Mouse (Mus musculus) forebrain, embryonic 11.5 days (tissue): ENCODE data around the gene Eef2kmt. TPM values are rescaled to one million over a fixed set of nuclear protein-coding genes. Genes with fewer than 3 reads are reported as not detected.
A peak's percentile ranks its signal among the peaks of the same experiment; 100 is the strongest.

ENCODE experiments used
- ATAC-seq: fragments of 200-750 bp; cut with Nextera tagmentation; replicated peaks from 2 replicates; pipeline ENCODE4 v1.8.0; 2017; ENCODE audit warnings: moderate TSS enrichment; ENCODE audit not compliant: low FRiP score
- DNase-seq: peaks from one replicate; pipeline ENCODE4 v3.0.0-alpha.2; 2017; ENCODE audit warnings: low spot score
- H3K27ac ChIP-seq: fragments of 300-500 bp; sonication (generic); 2 replicates; pipeline ENCODE4 v1.5.1; 2014; ENCODE audit warnings: low read depth, low read length
- H3K27me3 ChIP-seq: fragments of 300-500 bp; sonication (generic); 2 replicates; pipeline ENCODE4 v1.6.1; 2014; ENCODE audit warnings: mild to moderate bottlenecking, low read length, mixed read lengths; ENCODE audit not compliant: control insufficient read depth, insufficient read depth
- H3K36me3 ChIP-seq: fragments of 300-500 bp; sonication (generic); 2 replicates; pipeline ENCODE4 v1.6.1; 2014; ENCODE audit warnings: mild to moderate bottlenecking, low read length, moderate library complexity, mixed read lengths; ENCODE audit not compliant: control insufficient read depth, insufficient read depth
- H3K4me1 ChIP-seq: fragments of 300-500 bp; sonication (generic); replicated peaks from 2 replicates; pipeline ENCODE4 v1.6.1; 2014; ENCODE audit warnings: low read length, mixed read lengths; ENCODE audit not compliant: control insufficient read depth, insufficient read depth
- H3K4me2 ChIP-seq: fragments of 300-500 bp; sonication (generic); 2 replicates; pipeline ENCODE4 v1.6.1; 2014; ENCODE audit warnings: low read depth, mild to moderate bottlenecking, low read length, moderate library complexity, mixed read lengths; ENCODE audit not compliant: severe bottlenecking
- H3K4me3 ChIP-seq: fragments of 300-500 bp; sonication (generic); 2 replicates; pipeline ENCODE4 v1.5.1; 2014; ENCODE audit warnings: low read depth, low read length
- H3K9ac ChIP-seq: fragments of 300-500 bp; sonication (generic); 2 replicates; pipeline ENCODE4 v1.6.1; 2014; ENCODE audit warnings: low read length
- H3K9me3 ChIP-seq: fragments of 300-500 bp; sonication (generic); 2 replicates; pipeline ENCODE4 v1.6.1; 2016; ENCODE audit warnings: low read length, mixed read lengths; ENCODE audit not compliant: control insufficient read depth
- WGBS: fragments of 180-500 bp; shearing (Covaris S2); extraction: QIAGEN DNeasy Blood & Tissue Kit; methylation state at CpG from one replicate; pipeline ENCODE4 v1.1.7; 2014; 5-methylcytosine and 5-hydroxymethylcytosine counted together
- polyA plus RNA-seq: library from polyadenylated mRNA; unstranded; fragments of >200 nt; fragmentation: Nextera tagmentation; extraction: Ambion mirVana; gene quantifications from 2 replicates; pipeline ENCODE4 v1.2.1, GENCODE M21; 2014

Eef2kmt gene
- polyA plus RNA-seq, 1 experiment from 2014 or later: 15.9 TPM

DNA sequence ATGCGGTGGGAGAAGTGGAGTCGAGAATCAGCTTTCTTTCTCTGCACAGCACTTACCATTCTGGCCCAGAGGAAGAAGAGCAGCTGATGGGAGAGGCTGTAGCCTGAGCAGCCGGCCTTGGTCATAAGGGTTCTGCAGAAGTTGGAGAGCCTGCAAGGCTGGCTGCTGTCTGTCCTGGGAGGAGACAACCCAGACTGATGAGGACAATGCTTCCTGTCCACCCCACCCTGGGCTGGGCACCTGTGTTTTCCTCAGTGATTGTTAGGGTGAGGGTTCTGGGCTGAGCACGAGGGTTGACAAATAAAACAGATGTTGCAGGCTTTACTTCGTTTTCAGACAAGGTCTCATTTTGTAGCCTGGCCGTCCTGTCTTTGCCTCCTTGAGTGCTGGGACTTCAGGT lies 39.1 kb downstream of the Eef2kmt start:
- Histone ChIP-seq H3K4me1 (no peaks in the 10 kb centered on the region), H3K36me3 (no peaks in the 10 kb centered on the region), H3K27ac (no peak overlapping the region), H3K9me3 (no peaks in the 10 kb centered on the region), H3K4me2 (no peak overlapping the region), H3K27me3 (no peaks in the 10 kb centered on the region), H3K4me3 (no peak overlapping the region), H3K9ac (no peak overlapping the region)
- ATAC-seq (no peak), DNase-seq (no peak)
- 73% methylated on average over 6 of the region's 6 CpGs for WGBS

DNA sequence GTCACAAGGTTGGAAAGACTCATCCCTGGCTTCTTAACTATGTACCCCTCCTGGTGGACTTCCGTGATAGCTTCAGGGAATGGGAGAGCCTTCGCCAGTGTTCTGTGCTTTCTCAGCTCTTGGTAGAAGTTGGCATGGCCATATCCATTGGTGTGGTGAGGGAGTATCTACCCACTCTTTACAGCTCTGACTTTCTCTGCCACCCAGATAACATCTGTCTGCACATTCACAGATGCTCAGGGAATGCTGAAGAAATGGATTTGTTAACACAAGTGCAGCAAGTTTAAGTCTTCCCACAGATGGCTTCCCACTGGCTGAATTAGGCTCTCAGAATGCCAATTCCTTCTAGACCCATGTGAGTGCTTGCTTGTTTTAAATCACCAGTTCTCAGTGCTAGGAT lies 41.7 kb downstream of the Eef2kmt start:
- Histone ChIP-seq H3K4me1 (no peaks in the 10 kb centered on the region), H3K4me3 (no peak overlapping the region), H3K27ac (no peak overlapping the region), H3K27me3 (no peaks in the 10 kb centered on the region), H3K4me2 (no peak overlapping the region), H3K9ac (no peak overlapping the region), H3K36me3 (no peaks in the 10 kb centered on the region), H3K9me3 (no peaks in the 10 kb centered on the region)
- ATAC-seq: no peak
- 82% methylated on average over 2 of the region's 2 CpGs for WGBS
- no peak for DNase-seq

DNA sequence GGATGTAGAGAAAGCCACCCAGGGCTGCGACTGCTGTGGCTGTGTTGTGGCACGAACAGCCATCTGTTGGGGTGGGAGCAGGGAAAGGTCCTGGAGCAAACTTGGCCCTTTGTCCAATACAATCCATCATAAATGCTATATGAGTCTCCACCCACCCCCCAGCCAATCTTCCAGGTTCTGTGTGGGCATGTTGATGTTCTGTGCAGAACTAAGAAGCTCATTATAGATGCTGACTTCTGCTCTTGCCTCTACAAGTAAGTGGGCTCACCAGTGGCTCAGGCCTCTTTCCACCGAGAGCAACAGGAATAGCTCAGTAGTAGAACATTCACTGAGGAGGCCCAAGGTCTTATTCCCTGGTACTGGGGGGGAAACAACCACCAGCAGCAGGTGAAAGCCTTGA lies 43.6 kb downstream of the Eef2kmt start:
- H3K4me1 ChIP-seq: no peaks in the 10 kb centered on the region
- no peaks in the 10 kb centered on the region for H3K27me3 ChIP-seq
- H3K36me3 ChIP-seq: no peaks in the 10 kb centered on the region
- DNase-seq (no peak), ATAC-seq (no peak)
- no peak overlapping the region for H3K4me2 ChIP-seq
- H3K9me3 ChIP-seq: no peaks in the 10 kb centered on the region
- H3K27ac ChIP-seq: no peak overlapping the region
- no peak overlapping the region for H3K9ac ChIP-seq
- 83% methylated on average over 3 of the region's 3 CpGs for WGBS
- H3K4me3 ChIP-seq: no peak overlapping the region

DNA sequence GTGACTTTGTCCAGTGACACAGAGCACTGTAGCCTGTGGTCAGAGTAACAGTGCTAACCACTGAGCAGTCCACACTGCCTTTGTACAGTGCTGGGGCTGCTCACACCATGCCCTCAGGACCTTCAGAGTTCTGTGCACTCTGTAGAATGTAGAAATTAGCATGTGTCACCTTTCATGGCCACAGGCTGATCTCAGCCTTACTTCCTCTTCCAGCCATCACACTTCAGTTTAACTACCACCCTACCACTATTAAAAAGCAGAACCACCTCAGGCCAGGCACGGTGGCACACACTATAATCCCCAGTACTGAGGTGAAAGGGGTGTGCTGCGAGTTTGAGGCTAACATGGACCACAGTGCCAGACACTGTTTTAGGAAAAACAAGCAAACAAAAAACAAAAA lies 45.4 kb downstream of the Eef2kmt start:
- Histone ChIP-seq H3K9me3 (no peaks in the 10 kb centered on the region), H3K27ac (no peak overlapping the region), H3K27me3 (no peaks in the 10 kb centered on the region), H3K4me2 (no peak overlapping the region), H3K4me3 (no peak overlapping the region), H3K36me3 (no peaks in the 10 kb centered on the region), H3K9ac (no peak overlapping the region), H3K4me1 (no peaks in the 10 kb centered on the region)
- ATAC-seq (no peak), DNase-seq (no peak)
- WGBS: 76% methylated on average over 2 of the region's 2 CpGs

DNA sequence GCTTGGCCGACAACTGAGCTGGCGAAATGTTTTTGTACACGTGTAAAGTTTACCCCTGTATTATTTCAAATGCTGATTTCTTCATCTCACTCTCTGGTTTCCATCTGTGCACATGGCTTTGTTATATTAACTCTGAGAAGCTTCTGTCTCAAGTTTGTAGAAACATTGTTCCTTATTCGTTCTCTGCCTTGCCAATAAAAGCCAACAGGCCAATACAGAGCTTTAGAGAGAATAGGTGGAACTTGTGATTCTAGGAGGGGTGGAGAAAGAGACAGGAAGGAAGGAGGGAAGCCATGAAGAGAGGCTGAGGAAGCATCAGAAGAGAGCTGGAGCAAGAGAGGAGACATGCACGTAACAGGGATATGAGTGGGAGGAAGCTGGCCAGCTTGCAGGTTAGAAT lies 49.7 kb downstream of the Eef2kmt start:
- no peak overlapping the region for H3K4me2 ChIP-seq
- ATAC-seq: no peak
- H3K9me3 ChIP-seq: no peaks in the 10 kb centered on the region
- no peaks in the 10 kb centered on the region for H3K36me3 ChIP-seq
- no peak for DNase-seq
- 78% methylated on average over 5 of the region's 5 CpGs for WGBS
- no peak overlapping the region for H3K9ac ChIP-seq
- H3K4me1 ChIP-seq: peaks cover 2% of the 10 kb centered on the region; the same call in 1 of the 2 replicates
- H3K27ac ChIP-seq: no peak overlapping the region
- no peak overlapping the region for H3K4me3 ChIP-seq
- H3K27me3 ChIP-seq: no peaks in the 10 kb centered on the region

DNA sequence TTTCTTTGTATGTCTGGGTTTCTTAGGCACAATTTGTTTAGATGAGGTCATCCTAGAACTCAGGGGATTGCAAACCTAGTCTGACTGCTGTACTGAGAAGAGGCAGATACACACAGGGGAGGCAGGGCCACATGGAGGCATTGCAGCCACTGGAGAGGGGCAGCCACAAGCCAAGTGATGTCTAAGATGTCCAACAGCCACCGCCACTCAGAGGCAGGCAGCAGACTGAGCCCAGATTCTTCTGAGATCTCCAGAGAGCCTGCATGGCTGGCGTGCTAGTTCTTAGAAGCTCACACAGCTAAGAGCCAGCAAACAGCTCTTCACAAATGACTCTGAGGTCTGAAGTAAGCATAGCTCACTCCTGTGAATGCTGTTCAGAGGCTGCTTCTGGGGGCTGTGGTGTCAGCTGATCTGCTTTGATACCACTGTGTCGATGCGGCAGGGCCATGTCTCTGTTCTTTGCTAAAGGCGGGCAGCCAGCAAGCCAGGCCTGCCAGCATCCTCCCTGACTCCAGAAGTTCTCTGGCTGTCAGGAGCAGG lies 50.3 kb downstream of the Eef2kmt start:
- no peaks in the 10 kb centered on the region for H3K9me3 ChIP-seq
- H3K27ac ChIP-seq: no peak overlapping the region
- no peaks in the 10 kb centered on the region for H3K36me3 ChIP-seq
- H3K4me1 ChIP-seq: peaks cover 2% of the 10 kb centered on the region; the same call in 1 of the 2 replicates
- no peak overlapping the region for H3K9ac ChIP-seq
- DNase-seq: no peak
- no peak overlapping the region for H3K4me3 ChIP-seq
- H3K4me2 ChIP-seq: no peak overlapping the region
- no peaks in the 10 kb centered on the region for H3K27me3 ChIP-seq
- 91% methylated on average over 5 of the region's 5 CpGs for WGBS
- no peak for ATAC-seq

DNA sequence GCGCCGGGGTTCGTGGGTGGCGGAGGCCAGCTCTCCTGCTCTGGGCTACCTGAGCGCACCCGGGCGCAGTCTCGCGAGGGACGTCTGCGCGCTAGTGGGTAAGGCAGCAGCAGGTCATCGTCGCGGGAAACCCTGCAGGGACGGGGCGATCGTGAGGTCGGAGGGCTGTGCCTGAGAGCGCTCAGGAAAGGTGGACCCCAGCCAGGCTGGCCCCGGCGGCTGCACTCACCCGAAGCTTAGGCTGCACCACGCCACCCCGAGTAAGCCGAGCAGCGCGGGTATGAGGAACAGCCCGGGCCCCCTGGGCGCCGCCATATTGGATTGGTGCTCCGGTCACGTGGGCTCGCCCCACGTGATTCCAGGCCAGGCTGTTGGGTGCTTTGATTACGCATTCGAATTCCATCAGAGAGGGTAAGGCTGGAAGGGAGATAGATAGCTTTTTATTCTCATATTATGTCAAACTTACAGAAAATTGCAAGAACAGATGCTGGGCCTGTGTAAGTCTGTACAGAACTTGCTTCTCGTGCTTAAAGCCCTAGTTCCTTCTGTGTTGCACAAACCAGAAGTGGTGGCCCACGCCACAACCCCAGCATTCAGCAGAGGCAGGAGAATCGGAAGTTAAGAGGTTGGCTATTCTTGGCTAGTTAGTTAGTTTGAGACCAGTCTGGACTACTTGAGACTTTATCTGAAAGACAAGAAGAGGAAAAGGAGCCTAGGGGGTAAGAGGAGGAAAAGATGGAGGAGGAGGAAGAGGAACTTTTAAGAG lies 51.9 kb downstream of the Eef2kmt start, which contains the start of gene Nagpa:
Gene Nagpa, minus strand, starts transcription at position 345 of the 766 bp plus-strand sequence.
- H3K36me3 ChIP-seq: no peaks in the 10 kb centered on the region
- peak within 1 kb of the TSS; percentile 48 for H3K9ac ChIP-seq
- no peaks in the 10 kb centered on the region for H3K9me3 ChIP-seq
- peak within 1 kb of the TSS; percentile 97 for H3K4me2 ChIP-seq
- H3K27ac ChIP-seq: no peak within 1 kb of the TSS
- peak within 1 kb of the TSS; percentile 59 for H3K4me3 ChIP-seq
- H3K27me3 ChIP-seq: no peaks in the 10 kb centered on the region
- DNase-seq (peak; percentile 90), ATAC-seq (peak; percentile 93)
- H3K4me1 ChIP-seq: peaks cover 2% of the 10 kb centered on the region; the same call in 1 of the 2 replicates
- WGBS: 4% methylated on average over 40 of the region's 40 CpGs

DNA sequence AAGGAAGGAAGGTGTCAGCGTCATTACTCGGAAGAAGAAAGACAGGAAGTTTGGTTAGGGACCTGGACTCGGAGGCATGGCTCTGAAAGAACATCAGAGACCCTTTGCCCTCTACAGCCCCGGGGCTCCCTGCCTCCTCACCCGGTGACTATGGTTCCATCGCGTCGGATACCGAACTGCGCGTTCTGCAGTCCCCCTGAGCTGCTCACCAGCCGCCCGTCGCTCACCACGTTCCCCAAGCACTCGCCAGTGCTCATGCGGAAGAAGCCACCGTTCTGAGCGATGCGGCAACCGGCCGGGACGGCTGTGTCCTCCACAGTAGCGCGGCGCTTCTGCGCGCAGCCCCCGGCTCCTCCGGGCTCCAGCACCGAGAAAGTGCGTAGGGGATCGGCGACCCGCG lies 52.6 kb downstream of the Eef2kmt start:
- DNase-seq (no peak), ATAC-seq (peak; percentile 45)
- H3K27ac ChIP-seq: no peak overlapping the region

More for the DNA sequence above, 52.6 kb downstream of the Eef2kmt start:
- H3K9ac ChIP-seq: peak overlapping the region; percentile 48
- H3K4me1 ChIP-seq: peaks cover 2% of the 10 kb centered on the region; the same call in 1 of the 2 replicates
- 2% methylated on average over 36 of the region's 36 CpGs for WGBS
- peak overlapping the region; percentile 97 for H3K4me2 ChIP-seq
- no peaks in the 10 kb centered on the region for H3K36me3 ChIP-seq
- H3K4me3 ChIP-seq: peak overlapping the region; percentile 59
- no peaks in the 10 kb centered on the region for H3K9me3 ChIP-seq
- H3K27me3 ChIP-seq: no peaks in the 10 kb centered on the region
